Mouse (Mus musculus) spleen, adult 2 months (tissue): ENCODE results near the gene Itgam. TPM values are rescaled to one million over a fixed set of nuclear protein-coding genes. Genes with fewer than 3 reads are reported as not detected.
A peak's percentile ranks its signal among the peaks of the same experiment; 100 is the strongest.
"Not testable (repeated sequence)": the region's sequence is repeated elsewhere in the genome, so short reads cannot be mapped to it uniquely, and the experiment has no call there.

Experiments
- DNase-seq, 2 experiments: peaks; one replicate each; pipeline versions ENCODE4 v3.0.0 to v3.0.0-alpha.2; 2012 to 2021; ENCODE audit warnings: low spot score in 2 of 2, low read depth in 1 of 2
- H3K27ac ChIP-seq: fragments of 200-500 bp; 2 replicates; pipeline ENCODE4 v1.5.1; 2012; ENCODE audit warnings: low read length, inconsistent platforms; ENCODE audit not compliant: insufficient read depth
- H3K27me3 ChIP-seq: fragments of 200-500 bp; 2 replicates; pipeline ENCODE4 v1.6.1; 2012; ENCODE audit warnings: mild to moderate bottlenecking, moderate library complexity, low read length, inconsistent platforms; ENCODE audit not compliant: control insufficient read depth, insufficient read depth
- H3K36me3 ChIP-seq: fragments of 200-500 bp; 2 replicates; pipeline ENCODE4 v1.6.1; 2012; ENCODE audit warnings: mild to moderate bottlenecking, low read length, inconsistent platforms; ENCODE audit not compliant: control insufficient read depth, insufficient read depth
- H3K4me1 ChIP-seq: fragments of 200-500 bp; 2 replicates; pipeline ENCODE4 v1.6.1; 2011; ENCODE audit warnings: inconsistent platforms; ENCODE audit not compliant: control insufficient read depth, insufficient read depth, insufficient read length
- H3K4me3 ChIP-seq: fragments of 200-500 bp; 2 replicates; pipeline ENCODE4 v1.5.1; 2011; ENCODE audit warnings: mild to moderate bottlenecking, inconsistent platforms; ENCODE audit not compliant: insufficient read depth, insufficient read length; ENCODE audit errors: extremely low read depth
- CTCF ChIP-seq: fragments of 200-500 bp; IDR thresholded peaks from 2 replicates; pipeline ENCODE4 v1.5.1; 2011; ENCODE audit warnings: mild to moderate bottlenecking, inconsistent platforms; ENCODE audit not compliant: insufficient read depth, insufficient read length, insufficient replicate concordance; ENCODE audit errors: extremely low read depth
- POLR2A ChIP-seq: fragments of 200-500 bp; IDR thresholded peaks from 2 replicates; pipeline ENCODE4 v1.6.1; 2011; ENCODE audit warnings: low read depth, low read length, inconsistent platforms
- WGBS: fragments of 180-500 bp; shearing (Covaris S2); methylation state at CpG from one replicate; pipeline ENCODE4 v1.1.7; 2018; 5-methylcytosine and 5-hydroxymethylcytosine counted together
- polyA plus RNA-seq: library from polyadenylated mRNA; depleted of rRNA; stranded (reverse); fragments of >200 nt; gene quantifications from 2 replicates; pipeline ENCODE4 v1.2.3, GENCODE M21; 2012; rRNA removed

Gene Itgam
- polyA plus RNA-seq, result 11.1 and 26.4 TPM in 2 replicates

DNA sequence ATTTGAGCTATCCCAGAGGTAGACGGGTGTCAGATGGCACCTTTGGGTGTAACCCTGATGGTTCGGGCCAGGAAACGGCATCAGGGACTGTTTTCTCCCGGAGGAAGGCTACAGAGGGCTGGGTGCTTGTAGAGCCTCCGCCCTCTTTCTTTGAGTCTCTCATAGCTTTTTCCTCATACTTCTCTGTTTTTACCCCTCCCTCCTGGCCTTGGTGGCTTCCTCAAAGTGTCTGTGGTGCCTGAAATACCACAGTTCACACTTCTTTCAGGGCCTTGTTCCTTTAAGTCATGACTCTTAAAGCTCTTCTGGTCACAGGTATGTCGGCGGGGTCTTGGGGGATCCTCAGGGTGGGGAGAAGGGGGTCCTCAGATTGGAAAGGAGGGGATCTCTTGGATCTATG lies at the start of gene Itgam, which contains the start of gene Gm49368:
Gene Itgam, plus strand, starts transcription at position 185 of the 400 bp plus-strand sequence.
Gene Gm49368, plus strand, starts transcription at position 228 of the 400 bp plus-strand sequence.
- Histone ChIP-seq H3K27me3 (no peaks in the 10 kb centered on the region), H3K36me3 (no peaks in the 10 kb centered on the region), H3K4me1 (peaks cover 20% of the 10 kb centered on the region; the same call in 1 of the 2 replicates), H3K27ac (no peak within 1 kb of the TSS; the same call in 1 of the 2 replicates), H3K4me3 (peak within 1 kb of the TSS; percentile 24; the same call in 1 of the 2 replicates)
- no peak for TF ChIP-seq CTCF
- TF ChIP-seq POLR2A, result no peak
- 14% methylated on average over 7 of the region's 7 CpGs for WGBS
- peak in 1 of 2 experiments; percentile 18 for DNase-seq

DNA sequence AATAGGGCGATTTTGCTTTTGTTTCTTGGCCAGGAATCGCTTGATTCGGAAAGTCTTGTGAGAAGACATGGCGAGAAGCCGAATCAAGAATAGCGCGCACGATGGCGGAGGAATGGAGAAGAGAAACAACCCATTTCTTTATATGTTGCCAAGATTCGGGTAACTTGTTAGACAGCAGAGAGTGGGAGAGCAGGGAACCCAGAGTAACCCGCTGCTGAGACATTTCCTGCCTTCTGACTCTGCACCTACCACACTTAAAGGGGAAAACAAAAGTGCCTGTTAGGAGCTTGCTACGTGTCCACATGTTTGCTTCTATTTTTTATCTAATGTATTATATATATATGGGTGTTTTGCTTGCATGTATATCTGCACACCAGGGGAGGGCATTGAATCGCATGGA lies 49.3 kb upstream of the Itgam start:
- DNase-seq, result no peak
- Histone ChIP-seq H3K4me3 (no peak overlapping the region), H3K27ac (no peak overlapping the region), H3K36me3 (no peaks in the 10 kb centered on the region), H3K4me1 (no peaks in the 10 kb centered on the region; the same call in 1 of the 2 replicates), H3K27me3 (0 out of 2 replicates have a peak, but pooled peaks cover 1% of the 10 kb centered on the region)
- no peak for TF ChIP-seq CTCF
- TF ChIP-seq POLR2A, result no peak
- WGBS, result 74% methylated on average over 13 of the region's 13 CpGs

DNA sequence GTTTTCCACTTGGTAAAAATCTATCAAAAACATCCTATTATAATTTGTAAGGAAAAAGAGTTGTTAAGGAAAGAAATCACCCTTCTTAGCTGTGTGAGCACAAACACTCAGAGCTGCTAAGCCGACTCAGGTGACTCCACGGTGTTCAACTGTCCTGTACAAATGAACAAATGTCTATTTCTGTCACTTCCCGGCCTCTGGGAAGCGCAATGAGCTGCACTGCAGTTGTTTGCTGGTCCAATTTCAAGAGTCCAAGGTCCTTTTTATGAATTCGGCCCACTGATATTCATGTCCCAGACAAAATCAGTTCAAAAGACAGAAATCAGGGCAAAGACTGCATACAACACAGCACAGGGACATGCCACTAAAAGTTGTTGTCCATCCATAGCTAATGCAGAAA lies 46.3 kb upstream of the Itgam start:
- not testable (repeated sequence) for H3K36me3 ChIP-seq, H3K27ac ChIP-seq, H3K27me3 ChIP-seq, DNase-seq, H3K4me1 ChIP-seq, H3K4me3 ChIP-seq
- WGBS, result 84% methylated on average over 5 of the region's 5 CpGs

DNA sequence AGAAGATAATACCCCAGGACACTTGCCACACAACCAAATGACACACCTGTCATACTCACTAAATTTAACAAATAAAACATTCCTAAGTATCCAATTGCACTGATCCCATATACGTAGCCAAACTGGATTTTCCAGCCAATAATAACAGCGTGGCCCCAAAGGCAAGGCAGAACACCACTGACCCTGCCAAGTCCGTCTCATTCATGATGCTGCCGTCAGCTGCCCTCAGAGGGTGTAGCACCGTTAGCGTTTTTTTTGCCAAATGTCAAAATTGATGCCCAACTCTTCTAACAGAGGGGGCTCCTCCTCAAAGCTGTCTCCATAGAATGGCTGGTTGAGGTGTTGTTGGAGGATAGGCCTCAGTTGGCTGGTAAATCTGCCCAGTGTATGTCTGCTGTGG lies 45.8 kb upstream of the Itgam start:
- TF ChIP-seq POLR2A (no peak), CTCF (no peak)
- Histone ChIP-seq H3K36me3 (no peaks in the 10 kb centered on the region), H3K27ac (no peak overlapping the region), H3K4me3 (no peak overlapping the region), H3K27me3 (no peaks in the 10 kb centered on the region), H3K4me1 (no peaks in the 10 kb centered on the region; the same call in 1 of the 2 replicates)
- no peak for DNase-seq
- 93% methylated on average over 6 of the region's 6 CpGs for WGBS

DNA sequence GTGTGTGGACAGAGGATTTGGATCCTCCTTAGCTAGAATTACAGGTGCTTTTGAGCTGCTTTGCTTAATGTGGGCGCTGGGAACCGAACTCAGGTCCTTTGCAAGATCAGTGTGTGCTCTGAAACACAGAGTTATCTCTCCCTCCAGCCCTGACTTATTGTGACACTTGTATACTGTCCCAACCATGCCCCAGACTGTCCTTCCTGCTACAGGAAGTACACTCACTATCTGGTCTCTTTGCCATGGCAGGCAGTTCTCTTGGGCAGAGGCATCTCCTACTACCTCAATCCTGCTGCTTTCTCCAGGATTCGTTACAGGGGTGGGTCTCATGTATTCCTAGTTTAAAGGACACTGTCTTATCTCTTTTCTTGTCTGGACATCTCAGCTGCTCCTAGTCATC lies 44.2 kb upstream of the Itgam start:
- Histone ChIP-seq H3K4me1 (no peaks in the 10 kb centered on the region; the same call in 1 of the 2 replicates), H3K27ac (no peak overlapping the region), H3K27me3 (no peaks in the 10 kb centered on the region), H3K4me3 (no peak overlapping the region), H3K36me3 (no peaks in the 10 kb centered on the region)
- no peak for DNase-seq
- TF ChIP-seq CTCF (no peak), POLR2A (no peak)
- 86% methylated on average over 3 of the region's 3 CpGs for WGBS

DNA sequence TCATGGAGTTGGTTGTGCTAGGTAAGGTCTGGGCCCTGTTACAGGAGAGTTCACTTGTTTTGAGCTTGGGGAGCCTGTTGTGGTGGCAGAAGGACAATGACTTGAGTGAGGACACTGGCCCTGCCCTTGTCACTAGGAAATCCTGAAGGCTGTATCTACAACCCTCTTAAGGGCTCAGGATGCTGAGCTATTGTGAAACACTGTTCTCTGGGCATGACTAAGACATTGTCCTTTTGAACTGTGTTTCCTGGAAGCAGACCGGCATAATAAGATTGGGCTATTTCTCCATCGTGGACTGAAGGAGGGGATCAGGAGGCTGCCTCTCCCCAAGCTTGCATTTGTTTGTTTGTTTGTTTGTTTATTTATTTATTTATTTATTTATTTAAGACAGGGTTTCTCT lies 43.3 kb upstream of the Itgam start:
- no peak for TF ChIP-seq CTCF
- no peak for TF ChIP-seq POLR2A
- H3K4me3 ChIP-seq, result no peak overlapping the region
- H3K27ac ChIP-seq, result no peak overlapping the region
- no peaks in the 10 kb centered on the region; the same call in 1 of the 2 replicates for H3K4me1 ChIP-seq
- H3K36me3 ChIP-seq, result no peaks in the 10 kb centered on the region
- 51% methylated on average over 2 of the region's 2 CpGs for WGBS
- DNase-seq, result no peak
- H3K27me3 ChIP-seq, result no peaks in the 10 kb centered on the region

DNA sequence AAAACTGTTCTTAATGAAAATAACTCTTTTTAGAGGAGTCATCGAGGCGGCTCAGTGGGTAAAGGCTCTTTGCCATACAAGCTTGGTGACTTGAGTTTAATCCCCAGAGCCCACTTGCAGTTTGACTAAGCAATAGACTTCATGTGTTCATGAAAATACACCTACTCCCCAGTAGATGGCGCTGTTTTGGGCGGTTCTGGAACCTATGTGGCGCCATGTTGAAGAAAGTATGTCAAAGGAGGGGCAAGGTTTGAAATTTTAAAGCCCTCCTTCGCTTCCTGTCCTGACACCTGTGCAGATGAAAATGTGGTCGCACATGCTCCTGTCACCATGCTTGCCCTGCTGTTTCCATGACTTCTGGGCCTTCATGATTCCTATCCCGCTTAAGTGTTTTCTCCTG lies 39.5 kb upstream of the Itgam start:
- Histone ChIP-seq H3K27me3 (no peaks in the 10 kb centered on the region), H3K4me3 (no peak overlapping the region), H3K36me3 (no peaks in the 10 kb centered on the region), H3K4me1 (no peaks in the 10 kb centered on the region), H3K27ac (no peak overlapping the region)
- 70% methylated on average over 8 of the region's 8 CpGs for WGBS
- TF ChIP-seq POLR2A, result no peak
- peak; percentile 17; the same call in 1 of the 2 replicates for TF ChIP-seq CTCF
- no peak for DNase-seq
